ENCODE assay signal across 24 mouse cellular contexts in genomic region chr5:112337004-112337403, GRCm38 (mm10). TPM values are rescaled to one million over a fixed set of nuclear protein-coding genes. Genes with fewer than 3 reads are reported as not detected.
DNase-seq lines count a peak whose midpoint lies in the region; ATAC-seq and TF ChIP-seq lines count a peak whose summit lies in the region.
"Had no signal": no experiment of that assay in that cellular context is flagged by ENCODE, and none has a peak within 500 bp of the region (broad histone marks: within the 10 kb centered on the region; RNA-seq: fewer than 3 reads in every experiment).

No protein-coding gene starts in this region.

- no peaks in the 10 kb centered on the region for H3K4me1 ChIP-seq in heart, embryonic 11.5 days (ENCODE audit: control insufficient read depth, insufficient read depth, low read length)
- peaks cover 4% of the 10 kb centered on the region for H3K4me1 ChIP-seq in heart, embryonic 12.5 days (replicated peaks)
- peaks cover 57% of the 10 kb centered on the region for H3K4me1 ChIP-seq in megakaryocyte, embryonic 14.5 days

- TF ChIP-seq POLR2A in myocyte (IDR thresholded peaks at IDR 0.05; ENCODE audit: insufficient read length, low read depth), result no peak

- 93% methylated on average over 22 of the region's 22 CpGs for WGBS in heart, embryonic 11.5 days (ENCODE audit: insufficient replicate concordance)
- 90% methylated on average over 22 of the region's 22 CpGs for WGBS in heart, embryonic 12.5 days

- intact Hi-C loops in heart, postnatal 36 days (cut with DNase I), result no loop called here

- H3K27ac ChIP-seq in heart, embryonic 11.5 days (ENCODE audit: low read depth, low read length), result no peak overlapping the region
- no peak overlapping the region for H3K27ac ChIP-seq in heart, embryonic 12.5 days (ENCODE audit: poor library complexity, severe bottlenecking)

- peak; percentile 90 for DNase-seq in heart, adult 11 months
- no peak for DNase-seq in heart, postnatal 36 days
- no peak for DNase-seq in ovary, postnatal 10 days (ENCODE audit: low spot score)
- DNase-seq: adrenal gland, adult 2 months; adrenal gland, adult 8-10 months; adrenal gland, postnatal 10 days; adrenal gland, postnatal 14 days; adrenal gland, postnatal 25 days; adrenal gland, postnatal 36 days; B cell, adult 2 months; cerebellum, adult 11 months; cerebellum, adult 11-12 months had no signal

- no peaks in the 10 kb centered on the region for H3K9me3 ChIP-seq in heart, embryonic 11.5 days (replicated peaks; ENCODE audit: control insufficient read depth, low read length)
- no peaks in the 10 kb centered on the region for H3K9me3 ChIP-seq in heart, embryonic 12.5 days (replicated peaks)
- H3K9me3 ChIP-seq in megakaryocyte, embryonic 14.5 days, result peaks cover 13% of the 10 kb centered on the region

- no peaks in the 10 kb centered on the region for H3K79me2 ChIP-seq in myocyte (ENCODE audit: control insufficient read depth, insufficient read depth)

- H3K4me3 ChIP-seq in heart, embryonic 11.5 days (ENCODE audit: low read depth, low read length), result no peak overlapping the region
- no peak overlapping the region for H3K4me3 ChIP-seq in heart, embryonic 12.5 days
- H3K4me3 ChIP-seq in megakaryocyte, embryonic 14.5 days (replicated peaks), result peak overlapping the region; percentile 40
- no peak overlapping the region for H3K4me3 ChIP-seq in myocyte

- H3K36me3 ChIP-seq in heart, embryonic 11.5 days (ENCODE audit: control insufficient read depth, insufficient read depth, low read length), result peaks cover 34% of the 10 kb centered on the region
- peaks cover 77% of the 10 kb centered on the region for H3K36me3 ChIP-seq in heart, embryonic 12.5 days
- H3K36me3 ChIP-seq in megakaryocyte, embryonic 14.5 days (replicated peaks; ENCODE audit: low read length), result peaks cover 95% of the 10 kb centered on the region
- peaks cover 23% of the 10 kb centered on the region for H3K36me3 ChIP-seq in myocyte (ENCODE audit: control insufficient read depth, insufficient read depth)

- no peak overlapping the region for H3ac ChIP-seq in myocyte (ENCODE audit: control insufficient read depth, insufficient read length)

- no peaks in the 10 kb centered on the region for H3K27me3 ChIP-seq in heart, embryonic 11.5 days (ENCODE audit: control insufficient read depth, insufficient read depth, low read length)
- H3K27me3 ChIP-seq in heart, embryonic 12.5 days (replicated peaks), result no peaks in the 10 kb centered on the region
- H3K27me3 ChIP-seq in megakaryocyte, embryonic 14.5 days (replicated peaks), result no peaks in the 10 kb centered on the region
- no peaks in the 10 kb centered on the region for H3K27me3 ChIP-seq in myocyte (ENCODE audit: control insufficient read depth, insufficient read depth, insufficient read length)
- H3K27me3 ChIP-seq: CH12.LX, Patski had no signal

- no peak for ATAC-seq in heart, embryonic 11.5 days (replicated peaks; ENCODE audit: insufficient number of reproducible peaks, low FRiP score, low TSS enrichment)
- no peak for ATAC-seq in heart, embryonic 12.5 days (ENCODE audit: insufficient number of reproducible peaks, low FRiP score)
- no peak for ATAC-seq in megakaryocyte, adult 5-6 weeks (ENCODE audit: poor library complexity, severe bottlenecking)
- ATAC-seq: activated CD4-positive, CD25-positive, alpha-beta regulatory T cell, adult 4 months; CD4-positive, CD25-positive, alpha-beta regulatory T cell, adult 4 months; Patski had no signal

- H3K9ac ChIP-seq in heart, embryonic 11.5 days (ENCODE audit: low read depth, low read length), result no peak overlapping the region
- H3K9ac ChIP-seq in heart, embryonic 12.5 days, result 0 out of 2 replicates have a peak overlapping the region, but pooled peaks have one; percentile 7

- H3K4me2 ChIP-seq in heart, embryonic 11.5 days, result no peak overlapping the region
- no peak overlapping the region for H3K4me2 ChIP-seq in heart, embryonic 12.5 days
- H3K4me2 ChIP-seq in myocyte (ENCODE audit: low read depth), result no peak overlapping the region

TF ChIP-seq in myocyte, 11 proteins besides CTCF, POLR2A, EP300 and RAD21:
- TF ChIP-seq POLR2AphosphoS2 (IDR thresholded peaks at IDR 0.05; ENCODE audit: insufficient read length, low read depth), result peak; percentile 56
- no peak for TF ChIP-seq REST (IDR thresholded peaks at IDR 0.05; ENCODE audit: insufficient read depth, insufficient read length)

RNA-seq across cellular contexts. Expression of gene Srrd, which starts 5.8 kb away (rescaled TPM):
- 24.5 and 27.3 TPM in 2 replicates for polyA plus RNA-seq in heart, embryonic 11.5 days (2014; fragmentation: Nextera tagmentation; extraction: Ambion mirVana)
- 23.8 and 25.2 TPM in 2 replicates for polyA plus RNA-seq in heart, embryonic 12.5 days (2016; fragmentation: Nextera tagmentation; extraction: Ambion mirVana)
- 1 to 10 TPM; 6.5 to 7.0 TPM for total RNA-seq in heart, postnatal 36 days (2021)
- 23.5 and 26.3 TPM in 2 replicates for polyA plus RNA-seq in megakaryocyte, embryonic 14.5 days (2012; ENCODE audit: insufficient read depth, low replicate concordance)
- 31.2 and 35.1 TPM in 2 replicates for total RNA-seq in megakaryocyte, adult 5-6 weeks (2015)
- 20.7 and 21.7 TPM in 2 replicates for total RNA-seq in megakaryocyte, adult 5-6 weeks (2017)
- polyA plus RNA-seq in myocyte (2012; fragmentation: generic; extraction: Trizol), result 19.0 TPM

RNA-seq across cellular contexts. Expression of gene Hps4, which starts 5.9 kb away (rescaled TPM):
- 19.3 and 21.4 TPM in 2 replicates for polyA plus RNA-seq in heart, embryonic 11.5 days (2014; fragmentation: Nextera tagmentation; extraction: Ambion mirVana)
- 19.0 and 20.2 TPM in 2 replicates for polyA plus RNA-seq in heart, embryonic 12.5 days (2016; fragmentation: Nextera tagmentation; extraction: Ambion mirVana)
- 10 to 100 TPM; 12.4 to 12.5 TPM for total RNA-seq in heart, postnatal 36 days (2021)
- 214 and 827 TPM in 2 replicates for polyA plus RNA-seq in megakaryocyte, embryonic 14.5 days (2012; ENCODE audit: insufficient read depth, low replicate concordance)
- total RNA-seq in megakaryocyte, adult 5-6 weeks (2015), result 14.7 and 18.8 TPM in 2 replicates
- 13.4 and 14.9 TPM in 2 replicates for total RNA-seq in megakaryocyte, adult 5-6 weeks (2017)
- polyA plus RNA-seq in myocyte (2012; fragmentation: generic; extraction: Trizol), result 19.1 TPM

RNA-seq across cellular contexts. Expression of gene Tfip11, which starts 10.8 kb away (rescaled TPM):
- polyA plus RNA-seq in heart, embryonic 11.5 days (2014; fragmentation: Nextera tagmentation; extraction: Ambion mirVana), result 13.7 and 15.9 TPM in 2 replicates
- polyA plus RNA-seq in heart, embryonic 12.5 days (2016; fragmentation: Nextera tagmentation; extraction: Ambion mirVana), result 21.6 and 22.3 TPM in 2 replicates
- 10 to 100 TPM; 17.9 to 21.7 TPM for total RNA-seq in heart, postnatal 36 days (2021)
- 30.3 and 35.0 TPM in 2 replicates for polyA plus RNA-seq in megakaryocyte, embryonic 14.5 days (2012; ENCODE audit: insufficient read depth, low replicate concordance)
- 11.3 and 11.7 TPM in 2 replicates for total RNA-seq in megakaryocyte, adult 5-6 weeks (2015)
- total RNA-seq in megakaryocyte, adult 5-6 weeks (2017), result 11.6 and 14.5 TPM in 2 replicates
- polyA plus RNA-seq in myocyte (2012; fragmentation: generic; extraction: Trizol), result 31.7 TPM

RNA-seq across cellular contexts. Expression of gene Gm6583, which starts 18.8 kb away (rescaled TPM):
- polyA plus RNA-seq in heart, embryonic 11.5 days (2014; fragmentation: Nextera tagmentation; extraction: Ambion mirVana), result 0.25 and 0.40 TPM in 2 replicates
- 0.10 and 0.24 TPM in 2 replicates for polyA plus RNA-seq in heart, embryonic 12.5 days (2016; fragmentation: Nextera tagmentation; extraction: Ambion mirVana)
- under 1 TPM in 1 of 2 experiments, not detected in 1; 0.17 TPM for total RNA-seq in heart, postnatal 36 days (2021)
- polyA plus RNA-seq in megakaryocyte, embryonic 14.5 days (2012; ENCODE audit: insufficient read depth, low replicate concordance), result 1.0 and 1.4 TPM in 2 replicates
- 0.23 TPM in 1 of 2 replicates, not detected in the other for total RNA-seq in megakaryocyte, adult 5-6 weeks (2015)
- 0.73 and 1.2 TPM in 2 replicates for total RNA-seq in megakaryocyte, adult 5-6 weeks (2017)
- polyA plus RNA-seq in myocyte (2012; fragmentation: generic; extraction: Trizol), result 0.04 TPM
- total RNA-seq: adrenal gland, adult 18-20 months; adrenal gland, postnatal 14 days; adrenal gland, postnatal 36 days; CH12.LX; G1E had no signal
- polyA plus RNA-seq: activated CD4-positive, CD25-positive, alpha-beta regulatory T cell, adult 4 months; adrenal gland, adult 2 months; brain, embryonic 14.5 days; G1E had no signal

RNA-seq across cellular contexts. Expression of gene Asphd2, which starts 57.7 kb away (rescaled TPM):
- polyA plus RNA-seq in heart, embryonic 11.5 days (2014; fragmentation: Nextera tagmentation; extraction: Ambion mirVana), result 4.8 and 5.4 TPM in 2 replicates
- 3.0 and 3.4 TPM in 2 replicates for polyA plus RNA-seq in heart, embryonic 12.5 days (2016; fragmentation: Nextera tagmentation; extraction: Ambion mirVana)
- total RNA-seq in heart, postnatal 36 days (2021), result under 1 TPM; 0.49 to 0.92 TPM
- polyA plus RNA-seq in megakaryocyte, embryonic 14.5 days (2012; ENCODE audit: insufficient read depth, low replicate concordance), result not detected in 2 replicates
- not detected in 2 replicates for total RNA-seq in megakaryocyte, adult 5-6 weeks (2015)
- not detected in 2 replicates for total RNA-seq in megakaryocyte, adult 5-6 weeks (2017)
- polyA plus RNA-seq in myocyte (2012; fragmentation: generic; extraction: Trizol), result 0.67 TPM
- total RNA-seq: CH12.LX had no signal
- polyA plus RNA-seq: activated CD4-positive, CD25-positive, alpha-beta regulatory T cell, adult 4 months; CD4-positive, CD25-positive, alpha-beta regulatory T cell, adult 4 months; G1E had no signal
